Mouse (Mus musculus) myocyte (in vitro differentiated cells): ENCODE measurements around the gene Hoxc10.

Experiments
- E2F4 ChIP-seq: IDR thresholded peaks from one replicate; pipeline ENCODE4 v1.6.1; 2011; ENCODE audit warnings: mild to moderate bottlenecking, control low read depth, moderate library complexity; ENCODE audit not compliant: insufficient read depth
- MAX ChIP-seq: IDR thresholded peaks from one replicate; pipeline ENCODE4 v1.6.1; 2011; ENCODE audit warnings: low read depth, mild to moderate bottlenecking, control low read depth
- MYOD1 ChIP-seq, 3 experiments: IDR thresholded peaks; one replicate each; pipeline ENCODE4 v1.6.1; 2011; ENCODE audit warnings: control low read depth in 2 of 3, low read depth in 2 of 3, mild to moderate bottlenecking in 2 of 3, moderate library complexity in 1 of 3; ENCODE audit not compliant: insufficient read length in 2 of 3, control insufficient read depth in 1 of 3
- MYOG ChIP-seq, 3 experiments: IDR thresholded peaks; one replicate each; pipeline ENCODE4 v1.6.1; 2011; ENCODE audit warnings: control low read depth in 2 of 3, low read depth in 2 of 3, mild to moderate bottlenecking in 2 of 3; ENCODE audit not compliant: insufficient read length in 2 of 3, control insufficient read depth in 1 of 3, insufficient read depth in 1 of 3
- POLR2A ChIP-seq: IDR thresholded peaks from one replicate; pipeline ENCODE4 v1.6.1; 2011; ENCODE audit warnings: low read depth, mild to moderate bottlenecking, control low read depth, moderate library complexity; ENCODE audit not compliant: insufficient read length
- POLR2AphosphoS2 ChIP-seq: IDR thresholded peaks from one replicate; pipeline ENCODE4 v1.6.1; 2011; ENCODE audit warnings: low read depth, control low read depth; ENCODE audit not compliant: insufficient read length
- TCF12 ChIP-seq: IDR thresholded peaks from one replicate; pipeline ENCODE4 v1.6.1; 2011; ENCODE audit warnings: mild to moderate bottlenecking, control low read depth; ENCODE audit not compliant: poor library complexity, insufficient read depth, severe bottlenecking
- TCF3 ChIP-seq: IDR thresholded peaks from one replicate; pipeline ENCODE4 v1.6.1; 2011; ENCODE audit warnings: low read depth, control low read depth; ENCODE audit not compliant: insufficient read length
- USF1 ChIP-seq: IDR thresholded peaks from one replicate; pipeline ENCODE4 v1.6.1; 2011; ENCODE audit warnings: low read depth, mild to moderate bottlenecking, control low read depth, moderate library complexity

DNA sequence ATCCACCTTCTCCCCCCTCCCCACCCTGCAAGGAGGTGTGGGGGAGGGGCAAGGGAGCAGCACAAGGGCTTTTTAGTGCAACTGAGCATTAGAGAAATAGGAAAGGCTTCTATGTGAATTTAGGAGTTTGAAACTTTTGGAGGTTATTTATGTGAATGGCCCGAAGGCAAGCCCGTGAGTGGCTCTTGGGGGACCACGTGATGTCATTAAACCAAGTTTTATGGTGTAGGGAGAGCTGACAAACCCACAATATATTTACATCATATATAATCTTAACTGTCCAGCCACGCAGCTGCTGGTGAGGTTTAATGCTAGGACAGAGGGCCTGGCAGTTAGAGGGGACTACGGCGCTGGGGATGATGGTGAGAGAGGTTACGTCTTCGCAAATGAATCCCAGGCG lies 52.0 kb downstream of the Hoxc10 start, which contains the start of gene Hoxc4:
- TF ChIP-seq POLR2A (no peak), TCF12 (no peak), E2F4 (no peak), MAX (no peak), USF1 (no peak), MYOG (IDR thresholded peaks at IDR 0.05; ENCODE audit: control insufficient read depth in 1 of 3, insufficient read depth in 1 of 3, insufficient read length in 2 of 3, low read depth in 2 of 3) (no peak), MYOD1 (IDR thresholded peaks at IDR 0.05; ENCODE audit: control insufficient read depth in 1 of 3, insufficient read length in 2 of 3, low read depth in 2 of 3) (no peak), POLR2AphosphoS2 (no peak), TCF3 (no peak)
